Mouse (Mus musculus) kidney, adult 2 months (tissue): Measurements from ENCODE around the gene Zfp488.

Source experiments
- CTCF ChIP-seq: fragments of 200-500 bp; conservative IDR thresholded peaks from 2 replicates; pipeline ENCODE4 v1.5.1; 2011; ENCODE audit warnings: low read depth, mild to moderate bottlenecking, control low read depth, low read length, moderate library complexity, mixed read lengths; ENCODE audit not compliant: insufficient read depth, insufficient read length
- POLR2A ChIP-seq: fragments of 200-500 bp; IDR thresholded peaks from one replicate; pipeline ENCODE4 v1.6.1; 2011; ENCODE audit warnings: low read depth, low read length, control low read depth

- TF ChIP-seq CTCF, result no peak
- TF ChIP-seq POLR2A, result no peak
Measured at GRCm38 (mm10) chr14:33931853-33932252, 46.7 kb downstream of the Zfp488 start.
